Mouse (Mus musculus) left cerebral cortex, postnatal 14 days (tissue): ENCODE measurements around the gene Arhgef39. TPM values are rescaled to one million over a fixed set of nuclear protein-coding genes. Genes with fewer than 3 reads are reported as not detected.

ENCODE experiments used
- DNase-seq, 2 experiments: peaks; one replicate each; pipeline ENCODE4 v3.0.0; 2021 to 2022; ENCODE audit warnings: low spot score in 2 of 2, mixed read lengths in 1 of 2
- intact Hi-C: fragments of 180-260 bp; cut with DNase I; formaldehyde crosslinking; loops from one replicate; pipeline ENCODE4 v1.15.1; 2025
- total RNA-seq, 2 experiments: library from RNA; stranded (reverse); gene quantifications; 2 replicates each; pipeline ENCODE4 v1.2.3; 2021

The Arhgef39 gene
- total RNA-seq, 2 experiments from 2014 or later = 1.4 to 2.1 TPM

GRCm38 (mm10) chr4:43483535-43484091 is 15.9 kb downstream of the Arhgef39 start, which contains the start of gene Sit1:
Gene Sit1 (minus strand): TSS chr4:43483734.
- intact Hi-C loops = no loop called here
- DNase-seq = no peak

DNA sequence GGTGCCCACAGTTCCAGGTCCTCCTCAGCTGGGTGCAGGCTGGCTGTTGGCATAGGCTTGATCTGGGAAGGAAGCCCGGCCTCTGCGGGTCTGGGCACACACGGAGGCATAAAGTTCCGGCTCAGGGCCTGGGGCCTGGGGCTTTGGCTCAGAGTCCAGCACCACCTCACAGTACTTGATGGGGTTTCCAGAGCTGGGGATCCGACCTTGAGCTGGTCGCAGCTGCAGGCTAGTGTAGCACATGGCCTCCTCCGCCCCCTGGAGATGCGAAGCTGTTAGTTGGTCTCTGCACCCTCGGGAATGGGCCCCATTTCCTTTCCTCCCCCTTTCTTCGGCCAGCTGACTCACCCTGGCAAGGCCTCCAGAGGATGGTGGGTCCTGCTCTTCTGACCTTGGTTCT is 16.9 kb downstream of the Arhgef39 start:
- DNase-seq = no peak
- intact Hi-C loops = no loop called here

DNA sequence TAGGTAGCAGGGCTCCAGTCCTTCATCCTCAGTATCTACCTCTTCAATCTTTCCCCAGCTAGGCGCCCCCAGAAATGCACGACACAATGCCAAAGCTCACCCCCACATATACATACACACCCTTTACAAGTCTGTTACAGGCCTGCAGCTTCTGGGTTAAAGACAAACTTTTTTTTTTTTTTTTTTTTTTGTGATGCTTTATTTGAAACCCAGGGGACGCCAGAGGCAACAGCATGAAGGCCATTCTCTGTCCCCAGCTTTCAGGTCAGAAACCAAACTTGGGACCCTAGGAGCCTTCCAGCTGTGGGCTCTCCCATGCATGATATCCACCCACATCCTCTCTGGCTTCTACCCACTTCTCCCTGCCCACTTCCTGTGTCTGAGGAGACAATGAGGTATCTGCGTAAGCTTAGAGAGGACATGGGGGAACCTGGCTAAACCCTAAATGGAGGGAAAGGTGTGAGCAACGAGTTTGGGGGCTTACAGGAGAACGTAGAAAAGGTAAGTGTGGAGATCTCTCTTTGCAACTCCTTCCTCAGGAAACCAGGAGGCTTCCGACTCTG is 17.5 kb downstream of the Arhgef39 start:
- no peak for DNase-seq
- intact Hi-C loops = no loop called here

DNA sequence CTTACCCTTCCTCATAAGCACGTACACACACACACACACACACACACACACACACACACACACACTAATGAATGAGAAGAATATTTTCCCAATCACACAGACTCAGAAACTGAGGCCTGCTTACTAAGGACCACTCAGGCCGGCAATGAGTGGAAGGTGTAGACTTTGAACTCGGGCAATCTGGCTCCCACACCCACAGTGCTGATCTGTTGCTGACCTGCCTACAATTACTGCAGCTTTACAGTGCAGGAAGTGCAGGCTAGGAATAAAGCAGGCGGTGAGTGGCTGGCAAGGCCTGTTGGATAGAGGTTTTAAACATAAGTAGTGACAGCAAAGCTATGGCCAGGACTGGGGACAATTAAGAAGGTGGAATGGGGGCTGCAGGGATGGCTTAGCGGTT is 18.5 kb downstream of the Arhgef39 start:
- intact Hi-C loops = no loop called here

DNA sequence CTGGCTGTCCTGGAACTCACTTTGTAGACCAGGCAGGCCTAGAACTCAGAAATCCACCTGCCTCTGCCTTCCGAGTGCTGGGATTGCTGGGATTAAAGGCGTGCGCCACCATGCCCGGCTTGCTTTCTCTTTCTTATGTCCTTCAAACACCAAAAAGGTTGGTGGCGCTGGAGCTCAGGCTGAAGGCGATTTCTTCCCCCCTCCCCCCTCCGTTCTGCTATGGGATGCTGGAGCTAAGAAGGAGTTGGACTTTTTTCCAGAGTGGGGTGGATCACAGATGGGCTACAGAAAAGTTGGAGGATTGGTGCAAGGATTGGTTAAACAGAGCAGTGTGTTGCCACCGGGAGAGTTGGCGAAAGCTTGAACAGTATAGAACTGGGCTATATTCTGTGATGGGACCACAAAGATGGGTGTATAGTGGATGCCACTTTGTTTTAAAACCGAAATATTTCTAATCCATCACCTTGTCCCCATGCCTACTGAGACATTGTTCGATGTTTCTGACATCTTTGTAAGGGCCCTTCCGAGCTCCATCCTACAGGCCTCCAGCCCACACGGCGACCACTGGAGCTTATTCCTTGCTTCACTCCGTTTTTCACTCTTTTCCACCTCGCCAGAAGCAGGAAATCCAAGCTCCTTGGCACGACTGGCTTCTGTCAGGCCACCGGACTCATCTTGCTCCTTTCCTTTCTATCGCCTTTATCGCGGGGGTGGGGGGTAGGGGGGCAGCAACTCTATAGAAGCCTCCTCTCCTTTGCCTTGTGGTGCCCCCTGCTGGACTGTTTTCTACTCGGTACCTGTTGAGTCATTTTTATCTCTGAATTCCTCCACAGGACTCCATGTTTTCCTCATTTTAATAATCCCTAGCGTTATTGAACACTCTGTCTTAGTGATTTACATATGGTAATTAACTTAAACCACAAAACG is 20.3 kb downstream of the Arhgef39 start:
- DNase-seq = peak in 1 of 2 experiments; percentile 64
- intact Hi-C loops = loop anchor here (2.0 kb wide), 1 partner anchor 36 kb away; no protein-coding TSS in a partner anchor

More for the DNA sequence above, 18.5 kb downstream of the Arhgef39 start:
- DNase-seq = no peak

DNA sequence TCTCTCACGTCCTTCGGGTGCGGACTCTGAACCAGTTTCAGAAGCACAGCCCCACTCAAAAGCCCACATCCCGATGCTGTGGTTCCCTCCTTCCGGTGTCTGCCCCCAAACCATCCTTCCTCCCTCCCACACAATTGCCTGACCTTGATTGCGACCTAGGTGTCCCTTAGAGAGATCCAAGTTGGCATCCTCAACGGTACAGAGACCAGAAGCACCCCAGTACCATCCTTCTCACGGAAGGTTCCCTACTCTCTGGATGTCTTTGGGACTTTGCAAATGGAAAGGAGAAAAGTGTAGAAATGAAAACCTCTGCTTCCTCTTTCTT is 21.0 kb downstream of the Arhgef39 start:
- no peak for DNase-seq
- intact Hi-C loops = loop anchor here (2.0 kb wide), 1 partner anchor 36 kb away; no protein-coding TSS in a partner anchor

DNA sequence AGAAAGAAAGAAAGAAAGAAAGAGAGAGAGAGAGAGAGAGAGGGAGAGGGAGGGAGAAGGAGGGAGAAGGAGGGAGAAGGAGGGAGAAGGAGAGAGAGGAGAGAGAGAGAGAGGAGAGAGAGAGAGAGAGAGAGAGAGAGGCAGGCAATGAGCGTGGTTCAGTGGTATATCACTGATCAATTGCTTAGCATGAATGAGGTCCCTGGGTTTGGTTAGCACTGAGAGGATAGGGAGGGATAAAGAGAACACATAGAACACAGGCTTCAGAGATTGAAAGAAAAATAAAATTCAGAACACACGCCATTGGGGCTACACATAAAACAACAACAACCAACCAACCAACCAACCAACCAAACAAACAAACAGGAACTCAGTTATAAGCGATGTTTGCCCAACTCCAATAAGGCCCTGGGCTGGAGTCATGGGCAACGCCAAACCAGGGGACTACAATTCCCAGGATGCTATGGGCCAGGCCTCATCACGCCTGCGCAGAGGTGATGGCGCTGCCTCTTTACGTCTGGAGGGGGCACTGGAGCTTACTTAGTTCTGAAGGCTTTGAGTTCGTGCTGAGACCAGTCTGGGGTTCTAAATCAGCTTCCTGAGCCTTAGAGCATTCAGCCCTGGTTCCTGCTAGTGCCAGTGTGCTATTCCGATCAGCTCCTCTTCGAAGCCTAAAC is 21.5 kb downstream of the Arhgef39 start:
- DNase-seq = peak; percentile 86 to 90
- intact Hi-C loops = loop anchor here (2.0 kb wide), 1 partner anchor 35 kb away; no protein-coding TSS in a partner anchor

DNA sequence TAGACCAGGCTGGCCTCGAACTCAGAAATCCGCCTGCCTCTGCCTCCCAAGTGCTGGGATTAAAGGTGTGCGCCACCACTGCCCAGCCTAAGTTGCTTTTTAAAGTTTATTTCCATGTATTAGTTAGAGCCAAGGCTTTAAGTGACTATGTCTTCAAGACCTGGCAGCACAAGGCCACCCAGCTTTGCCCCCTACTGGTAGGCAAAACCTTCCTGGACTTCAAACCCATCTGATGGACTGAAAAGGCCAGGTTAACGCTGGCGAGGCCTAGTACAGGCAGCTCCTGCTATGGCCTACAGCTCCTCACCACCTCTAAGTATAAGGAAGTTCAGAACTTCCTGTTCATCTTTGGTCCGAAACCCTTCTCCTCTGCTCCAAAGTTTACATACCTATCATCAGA is 22.9 kb downstream of the Arhgef39 start:
- intact Hi-C loops = no loop called here

DNA sequence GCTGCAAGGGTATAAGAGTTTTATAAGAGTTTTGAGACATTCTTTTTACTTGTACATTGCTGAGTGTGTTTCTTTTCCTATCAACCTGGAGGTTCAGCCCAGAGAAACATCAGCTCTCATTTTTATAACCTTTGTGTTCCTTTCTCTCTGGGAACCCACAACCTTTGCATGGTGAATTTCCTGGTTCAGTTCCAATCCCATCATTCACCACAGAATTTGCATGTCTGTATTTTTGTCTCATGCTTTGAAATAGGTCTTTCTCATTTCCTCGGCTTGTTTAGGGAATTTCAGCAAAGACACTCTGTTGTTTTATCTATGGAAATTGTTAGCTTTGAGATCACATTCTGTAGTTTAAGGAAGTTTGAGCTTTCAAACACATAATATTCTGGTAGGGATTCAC is 25.9 kb downstream of the Arhgef39 start:
- no peak for DNase-seq
- intact Hi-C loops = no loop called here

More for the DNA sequence above, 22.9 kb downstream of the Arhgef39 start:
- DNase-seq = no peak

GRCm38 (mm10) chr4:43470301-43470700 is 29.2 kb downstream of the Arhgef39 start:
- intact Hi-C loops = no loop called here

DNA sequence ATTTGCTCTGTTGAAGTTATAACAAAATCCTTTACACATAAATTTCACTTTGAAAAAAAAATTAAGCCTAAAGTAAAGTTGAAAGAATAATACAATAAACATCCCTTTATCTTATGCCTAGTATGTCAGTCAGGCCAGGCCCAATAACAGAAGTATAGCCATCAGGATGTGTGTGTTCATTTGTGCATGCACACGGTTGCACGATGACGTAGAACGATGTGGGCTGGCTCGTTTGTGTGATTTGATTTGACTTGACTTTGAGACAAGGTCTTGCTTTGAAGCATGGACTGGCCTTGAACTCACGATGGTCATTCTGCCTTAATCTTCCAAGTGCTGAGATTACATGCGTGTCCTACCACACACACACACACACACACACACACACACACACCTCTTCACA is 32.6 kb downstream of the Arhgef39 start:
- no peak for DNase-seq
- intact Hi-C loops = no loop called here

More at GRCm38 (mm10) chr4:43470301-43470700, 29.2 kb downstream of the Arhgef39 start:
- no peak for DNase-seq

DNA sequence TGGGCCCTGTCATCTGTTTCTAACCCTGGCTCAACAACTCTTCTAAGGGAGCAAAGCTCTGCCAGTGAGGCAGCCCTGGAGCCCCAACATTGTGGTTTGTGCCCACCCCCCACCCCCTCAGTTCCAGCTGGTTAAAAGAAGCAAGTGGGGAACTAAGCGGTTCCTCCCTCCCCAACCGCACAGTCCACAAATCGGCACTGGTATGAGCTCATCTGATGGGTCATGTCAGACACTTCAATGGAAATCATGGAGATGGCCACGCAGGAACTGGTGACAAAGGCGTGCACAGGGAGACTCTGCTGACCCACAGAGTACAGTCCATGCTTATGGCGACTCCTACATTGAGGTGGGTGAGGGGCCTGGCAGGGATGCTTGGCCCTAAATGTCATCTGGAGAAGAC is 33.6 kb downstream of the Arhgef39 start:
- intact Hi-C loops = no loop called here
- no peak for DNase-seq

- DNase-seq = no peak
These were observed 36.4 kb downstream of the Arhgef39 start for GRCm38 (mm10) chr4:43463102-43463501.

DNA sequence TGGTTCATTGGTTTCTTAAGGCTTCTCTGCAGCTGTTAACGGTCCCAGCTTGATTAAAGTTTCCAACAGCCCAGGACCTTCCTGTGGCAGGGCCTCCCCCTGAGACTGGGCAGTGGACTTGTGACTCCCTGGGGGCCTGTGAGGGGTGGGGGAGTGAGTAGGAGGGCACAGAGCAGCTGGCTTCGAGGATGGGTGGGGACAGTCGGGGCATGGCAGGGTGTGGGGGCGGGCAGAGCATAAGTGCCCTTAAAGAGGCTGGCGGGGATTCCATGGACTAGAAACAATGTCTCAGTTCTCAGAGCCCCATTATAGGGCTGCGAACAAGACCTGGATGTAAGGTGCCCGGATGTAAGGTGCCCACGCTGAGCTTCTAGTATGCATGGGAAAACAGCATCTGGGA is 42.4 kb downstream of the Arhgef39 start:
- no peak for DNase-seq
- intact Hi-C loops = no loop called here

More at GRCm38 (mm10) chr4:43463102-43463501, 36.4 kb downstream of the Arhgef39 start:
- intact Hi-C loops = no loop called here

- no peak for DNase-seq
- intact Hi-C loops = no loop called here
These were observed 43.0 kb downstream of the Arhgef39 start for GRCm38 (mm10) chr4:43456470-43456869.

GRCm38 (mm10) chr4:43454041-43454836 is 45.3 kb downstream of the Arhgef39 start, which contains the start of gene Cd72:
Gene Cd72 (minus strand): TSS chr4:43454628.
- intact Hi-C loops = no loop called here
- no peak for DNase-seq

GRCm38 (mm10) chr4:43453413-43453812 is 46.1 kb downstream of the Arhgef39 start:
- intact Hi-C loops = no loop called here

GRCm38 (mm10) chr4:43452315-43452714 is 47.2 kb downstream of the Arhgef39 start:
- DNase-seq = no peak
- intact Hi-C loops = no loop called here

More at GRCm38 (mm10) chr4:43453413-43453812, 46.1 kb downstream of the Arhgef39 start:
- no peak for DNase-seq

GRCm38 (mm10) chr4:43448554-43448953 is 50.9 kb downstream of the Arhgef39 start:
- intact Hi-C loops = no loop called here
- DNase-seq = no peak
